Comparison of ENCODE assay signal across 28 mouse cellular contexts in the genomic region with DNA sequence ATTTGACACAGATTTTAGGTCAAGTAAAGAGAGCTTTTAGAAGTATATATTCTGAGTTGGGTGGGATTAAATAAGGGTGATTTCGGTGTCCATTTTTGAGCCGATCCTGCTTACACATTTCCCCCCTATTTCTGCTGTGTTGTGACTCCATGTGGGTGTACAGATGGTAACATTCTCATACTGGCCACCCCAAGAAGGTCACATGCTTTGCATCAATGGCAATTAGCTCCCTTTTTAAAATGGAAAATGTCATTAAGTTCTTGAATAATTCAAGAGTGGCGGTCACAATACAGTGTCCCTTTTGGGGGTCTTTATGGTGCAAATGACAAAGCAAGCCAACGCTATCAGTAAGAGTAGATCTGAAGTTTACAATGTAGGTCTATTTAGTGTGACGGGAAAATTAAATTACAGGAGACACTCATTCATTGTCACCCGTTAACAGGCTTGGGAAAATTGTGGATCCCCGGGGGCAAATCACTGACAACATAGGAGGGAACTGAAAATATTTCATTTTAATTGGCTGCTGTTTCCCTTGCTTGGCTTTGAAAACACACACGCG. TPM values are rescaled to one million over a fixed set of nuclear protein-coding genes. Genes with fewer than 3 reads are reported as not detected.
A peak's percentile ranks its signal among the peaks of the same experiment; 100 is the strongest.
DNase-seq lines count a peak whose midpoint lies in the region; ATAC-seq and TF ChIP-seq lines count a peak whose summit lies in the region.
"Had no signal": no experiment of that assay in that cellular context is flagged by ENCODE, and none has a peak within 500 bp of the region (broad histone marks: within the 10 kb centered on the region; RNA-seq: fewer than 3 reads in every experiment).

No protein-coding gene starts in this region.

- peaks cover 42% of the 10 kb centered on the region for H3K4me1 ChIP-seq in liver, adult 2 months (ENCODE audit: control insufficient read depth, insufficient read depth, low read length)
- no peaks in the 10 kb centered on the region for H3K4me1 ChIP-seq in liver, embryonic 12.5 days
- peaks cover 2% of the 10 kb centered on the region; the same call in 1 of the 2 replicates for H3K4me1 ChIP-seq in midbrain, embryonic 11.5 days (ENCODE audit: control insufficient read depth, insufficient read depth, low read length)
- no peaks in the 10 kb centered on the region for H3K4me1 ChIP-seq in midbrain, embryonic 16.5 days (ENCODE audit: control insufficient read depth, insufficient read depth, low read length)
- peaks cover 8% of the 10 kb centered on the region for H3K4me1 ChIP-seq in midbrain, embryonic 13.5 days (replicated peaks)
- H3K4me1 ChIP-seq: embryonic facial prominence, embryonic 15.5 days; forebrain, embryonic 15.5 days; heart, embryonic 12.5 days; hindbrain, embryonic 15.5 days had no signal

- no peaks in the 10 kb centered on the region for H3K9me3 ChIP-seq in liver, embryonic 12.5 days (replicated peaks)
- H3K9me3 ChIP-seq in midbrain, embryonic 11.5 days (ENCODE audit: control insufficient read depth, low read length) = no peaks in the 10 kb centered on the region
- no peaks in the 10 kb centered on the region for H3K9me3 ChIP-seq in midbrain, embryonic 16.5 days (replicated peaks; ENCODE audit: control insufficient read depth, low read length, poor library complexity, severe bottlenecking)
- no peaks in the 10 kb centered on the region for H3K9me3 ChIP-seq in midbrain, embryonic 13.5 days
- H3K9me3 ChIP-seq: embryonic facial prominence, embryonic 15.5 days; forebrain, embryonic 15.5 days; heart, embryonic 12.5 days; hindbrain, embryonic 15.5 days had no signal

- H3K4me2 ChIP-seq in liver, embryonic 12.5 days = no peak overlapping the region
- H3K4me2 ChIP-seq in midbrain, embryonic 11.5 days = peak overlapping the region; percentile 7; the same call in 1 of the 2 replicates
- no peak overlapping the region for H3K4me2 ChIP-seq in midbrain, embryonic 16.5 days (ENCODE audit: low read length)
- H3K4me2 ChIP-seq in midbrain, embryonic 13.5 days (replicated peaks) = no peak overlapping the region
- H3K4me2 ChIP-seq: embryonic facial prominence, embryonic 15.5 days; forebrain, embryonic 15.5 days; heart, embryonic 12.5 days; hindbrain, embryonic 15.5 days; liver, embryonic 11.5 days had no signal

- no peak for TF ChIP-seq POLR2A in liver, adult 2 months (IDR thresholded peaks at IDR 0.05; ENCODE audit: extremely low read depth, insufficient read depth, low read length)

- no peak for ATAC-seq in liver, embryonic 12.5 days
- no peak; the same call in 1 of the 2 replicates for ATAC-seq in midbrain, embryonic 11.5 days (ENCODE audit: low FRiP score)
- no peak for ATAC-seq in midbrain, embryonic 16.5 days
- peak; percentile 56 for ATAC-seq in midbrain, embryonic 13.5 days
- ATAC-seq: activated CD4-positive, CD25-positive, alpha-beta regulatory T cell, adult 4 months; intestine, postnatal 0 days had no signal

- H3K79me2 ChIP-seq in liver, adult 2 months (ENCODE audit: control insufficient read depth, insufficient read depth, low read length) = peaks cover 1% of the 10 kb centered on the region; the same call in 1 of the 2 replicates

- H3K36me3 ChIP-seq in liver, adult 2 months (ENCODE audit: control insufficient read depth, insufficient read depth, low read length) = peaks cover 32% of the 10 kb centered on the region
- no peaks in the 10 kb centered on the region for H3K36me3 ChIP-seq in liver, embryonic 12.5 days
- no peaks in the 10 kb centered on the region for H3K36me3 ChIP-seq in midbrain, embryonic 11.5 days (ENCODE audit: control insufficient read depth, insufficient read depth, low read length)
- no peaks in the 10 kb centered on the region for H3K36me3 ChIP-seq in midbrain, embryonic 16.5 days (ENCODE audit: control insufficient read depth, insufficient read depth, low read length)
- H3K36me3 ChIP-seq in midbrain, embryonic 13.5 days = no peaks in the 10 kb centered on the region
- H3K36me3 ChIP-seq: embryonic facial prominence, embryonic 15.5 days; forebrain, embryonic 15.5 days; heart, embryonic 12.5 days; hindbrain, embryonic 15.5 days had no signal

- DNase-seq in embryo, embryonic 10.5 days (ENCODE audit: low spot score) = peak; percentile 45
- no peak for DNase-seq in embryo, embryonic 11 days
- no peak for DNase-seq in liver, adult 2 months (ENCODE audit: extremely low read depth, low read depth, low spot score)
- peak; percentile 88 for DNase-seq in midbrain, embryonic 11.5 days (ENCODE audit: low spot score, missing footprints)
- DNase-seq in layer of hippocampus, adult 11-12 months (ENCODE audit: low spot score) = no peak
- DNase-seq: adrenal gland, adult 8-10 months; cerebellum, adult 18-20 months; cerebellum, postnatal 14 days; gastrocnemius, postnatal 14 days; heart, adult 18-20 months; heart, postnatal 10 days; kidney, postnatal 25 days; layer of hippocampus, postnatal 36 days; lung, adult 18-20 months; right cerebral cortex, postnatal 25 days had no signal

- H3K9ac ChIP-seq in liver, adult 2 months (ENCODE audit: low read depth, low read length) = no peak overlapping the region
- no peak overlapping the region for H3K9ac ChIP-seq in liver, embryonic 12.5 days
- no peak overlapping the region for H3K9ac ChIP-seq in midbrain, embryonic 11.5 days (ENCODE audit: low read length)
- no peak overlapping the region for H3K9ac ChIP-seq in midbrain, embryonic 16.5 days (ENCODE audit: low read depth, low read length)
- H3K9ac ChIP-seq in midbrain, embryonic 13.5 days (replicated peaks) = no peak overlapping the region
- H3K9ac ChIP-seq: embryonic facial prominence, embryonic 15.5 days; forebrain, embryonic 15.5 days; heart, embryonic 12.5 days; hindbrain, embryonic 15.5 days had no signal

- H3K27me3 ChIP-seq in liver, adult 2 months (ENCODE audit: control insufficient read depth, insufficient read depth, low read length) = no peaks in the 10 kb centered on the region
- H3K27me3 ChIP-seq in liver, embryonic 12.5 days (replicated peaks) = peaks cover 70% of the 10 kb centered on the region
- H3K27me3 ChIP-seq in midbrain, embryonic 11.5 days (ENCODE audit: control insufficient read depth, insufficient read depth, low read length) = peaks cover 89% of the 10 kb centered on the region
- peaks cover 77% of the 10 kb centered on the region for H3K27me3 ChIP-seq in midbrain, embryonic 16.5 days (ENCODE audit: control insufficient read depth, insufficient read depth, low read depth, low read length)
- peaks cover 95% of the 10 kb centered on the region for H3K27me3 ChIP-seq in midbrain, embryonic 13.5 days

- TF ChIP-seq CTCF in liver, adult 2 months (IDR thresholded peaks at IDR 0.05; ENCODE audit: low read depth, low read length) = no peak

- H3K27ac ChIP-seq in liver, adult 2 months (replicated peaks; ENCODE audit: insufficient read depth, low read depth, low read length) = peak overlapping the region; percentile 74
- no peak overlapping the region for H3K27ac ChIP-seq in liver, embryonic 12.5 days
- H3K27ac ChIP-seq in midbrain, embryonic 11.5 days (ENCODE audit: low read depth, low read length) = no peak overlapping the region
- H3K27ac ChIP-seq in midbrain, embryonic 16.5 days (ENCODE audit: low read length) = no peak overlapping the region
- H3K27ac ChIP-seq in midbrain, embryonic 13.5 days = peak overlapping the region; percentile 51; the same call in 1 of the 2 replicates
- H3K27ac ChIP-seq: embryonic facial prominence, embryonic 15.5 days; forebrain, embryonic 15.5 days; hindbrain, embryonic 15.5 days had no signal

- 70% methylated on average over 9 of the region's 9 CpGs for WGBS in liver, adult 2 months
- WGBS in liver, embryonic 12.5 days (ENCODE audit: insufficient replicate concordance) = 26% methylated on average over 9 of the region's 9 CpGs
- WGBS in midbrain, embryonic 11.5 days = 17% methylated on average over 9 of the region's 9 CpGs
- WGBS in midbrain, embryonic 16.5 days = 8% methylated on average over 9 of the region's 9 CpGs
- 13% methylated on average over 9 of the region's 9 CpGs for WGBS in midbrain, embryonic 13.5 days

- no peak overlapping the region for H3K4me3 ChIP-seq in liver, adult 2 months (ENCODE audit: insufficient read depth, low read depth, low read length)
- H3K4me3 ChIP-seq in liver, embryonic 12.5 days = no peak overlapping the region
- no peak overlapping the region for H3K4me3 ChIP-seq in midbrain, embryonic 11.5 days (ENCODE audit: low read depth, low read length)
- H3K4me3 ChIP-seq in midbrain, embryonic 16.5 days (ENCODE audit: low read depth, low read length) = no peak overlapping the region
- H3K4me3 ChIP-seq in midbrain, embryonic 13.5 days (replicated peaks) = no peak overlapping the region
- H3K4me3 ChIP-seq: embryonic facial prominence, embryonic 15.5 days; forebrain, embryonic 15.5 days; heart, embryonic 12.5 days; hindbrain, embryonic 15.5 days had no signal

RNA-seq across cellular contexts. Expression of gene Foxa2, which starts 17.6 kb away (rescaled TPM):
- 11.2 and 14.2 TPM in 2 replicates for total RNA-seq in liver, adult 2 months (2014; rRNA removed)
- polyA plus RNA-seq in liver, adult 2 months (2012; rRNA removed) = 66.4 and 103 TPM in 2 replicates
- polyA plus RNA-seq in liver, embryonic 12.5 days (2016; fragmentation: Nextera tagmentation; extraction: Ambion mirVana) = 5.0 and 5.4 TPM in 2 replicates
- 15.1 and 17.9 TPM in 2 replicates for polyA plus RNA-seq in midbrain, embryonic 11.5 days (2014; fragmentation: Nextera tagmentation; extraction: Ambion mirVana)
- polyA plus RNA-seq in midbrain, embryonic 16.5 days (2015; fragmentation: Nextera tagmentation; extraction: Ambion mirVana) = 1.9 and 4.1 TPM in 2 replicates
- polyA plus RNA-seq in midbrain, embryonic 13.5 days (2015; fragmentation: Nextera tagmentation; extraction: Ambion mirVana) = 4.0 and 9.2 TPM in 2 replicates
- total RNA-seq: adrenal gland, adult 8-10 months; gastrocnemius, postnatal 14 days; heart, postnatal 10 days; layer of hippocampus, adult 8-10 months; layer of hippocampus, postnatal 36 days; left cerebral cortex, postnatal 10 days; megakaryocyte, adult 5-6 weeks had no signal
- polyA plus RNA-seq: activated CD4-positive, CD25-positive, alpha-beta regulatory T cell, adult 4 months; forebrain, embryonic 15.5 days had no signal

Comparison
In these comparisons a context has a peak if more than half of its experiments do, and no peak if none do; other contexts are left out.
1. DNase-seq: peak in embryo, embryonic 10.5 days (single experiment) and midbrain, embryonic 11.5 days (single experiment); none in embryo, embryonic 11 days (single experiment), liver, adult 2 months (single experiment) and layer of hippocampus, adult 11-12 months (single experiment).
2. H3K27ac ChIP-seq: peak in liver, adult 2 months (single experiment) and midbrain, embryonic 13.5 days (single experiment); none in liver, embryonic 12.5 days (single experiment), midbrain, embryonic 11.5 days (single experiment) and midbrain, embryonic 16.5 days (single experiment).